19 mouse cellular contexts compared by ENCODE assay signal in the genomic region with DNA sequence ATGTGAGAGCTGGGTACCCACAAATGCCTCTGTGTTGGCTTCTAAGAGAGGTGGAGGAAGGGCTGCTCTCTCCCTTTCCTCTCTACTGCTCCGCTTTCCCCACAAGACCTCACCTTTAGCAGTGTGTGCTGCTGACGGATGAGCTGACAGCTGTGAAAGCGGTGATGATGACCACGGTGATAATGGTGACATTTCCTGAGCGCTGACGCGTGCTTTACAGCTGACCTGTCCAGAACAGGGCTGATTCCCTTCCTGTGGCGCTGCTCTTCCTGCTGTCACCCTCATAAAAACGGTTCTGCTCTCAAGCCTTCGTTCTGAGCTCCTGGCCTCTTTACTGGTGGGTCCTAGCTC.
DNase-seq lines count a peak whose midpoint lies in the region; ATAC-seq and TF ChIP-seq lines count a peak whose summit lies in the region.
"Had no signal": no experiment of that assay in that cellular context is flagged by ENCODE, and none has a peak within 500 bp of the region (broad histone marks: within the 10 kb centered on the region; RNA-seq: fewer than 3 reads in every experiment).

No protein-coding gene starts in this region.

- H3K27ac ChIP-seq in heart, embryonic 13.5 days (replicated peaks), result peak overlapping the region; percentile 56; the same call in 1 of the 2 replicates
- H3K27ac ChIP-seq in midbrain, embryonic 16.5 days (ENCODE audit: low read length), result peak overlapping the region; percentile 61
- no peak overlapping the region for H3K27ac ChIP-seq in midbrain, embryonic 10.5 days (replicated peaks)
- peak overlapping the region; percentile 43; the same call in 1 of the 2 replicates for H3K27ac ChIP-seq in forebrain, embryonic 16.5 days (ENCODE audit: low read length)
- 0 out of 2 replicates have a peak overlapping the region, but pooled peaks have one; percentile 43 for H3K27ac ChIP-seq in limb, embryonic 15.5 days
- H3K27ac ChIP-seq in stomach, postnatal 0 days (replicated peaks), result no peak overlapping the region
- H3K27ac ChIP-seq: liver, embryonic 15.5 days; midbrain, embryonic 13.5 days; stomach, embryonic 15.5 days had no signal

- TF ChIP-seq EP300 in stomach, postnatal 0 days (optimal IDR thresholded peaks at IDR 0.05), result no peak

- no peaks in the 10 kb centered on the region for H3K36me3 ChIP-seq in heart, embryonic 13.5 days
- no peaks in the 10 kb centered on the region for H3K36me3 ChIP-seq in midbrain, embryonic 16.5 days (ENCODE audit: control insufficient read depth, insufficient read depth, low read length)
- no peaks in the 10 kb centered on the region for H3K36me3 ChIP-seq in midbrain, embryonic 10.5 days
- H3K36me3 ChIP-seq in forebrain, embryonic 16.5 days (ENCODE audit: control insufficient read depth, insufficient read depth), result no peaks in the 10 kb centered on the region
- no peaks in the 10 kb centered on the region for H3K36me3 ChIP-seq in limb, embryonic 15.5 days
- H3K36me3 ChIP-seq in stomach, postnatal 0 days (ENCODE audit: control insufficient read depth, insufficient read depth, low read length), result no peaks in the 10 kb centered on the region
- H3K36me3 ChIP-seq: G1E; liver, embryonic 15.5 days; midbrain, embryonic 13.5 days; stomach, embryonic 15.5 days had no signal

- no peak for ATAC-seq in heart, embryonic 13.5 days (ENCODE audit: extremely low read depth, insufficient number of reproducible peaks, low FRiP score, low TSS enrichment)
- peak; percentile 7; the same call in 1 of the 2 replicates for ATAC-seq in midbrain, embryonic 16.5 days
- peak; percentile 47 for ATAC-seq in forebrain, embryonic 16.5 days
- no peak for ATAC-seq in limb, embryonic 15.5 days (ENCODE audit: insufficient number of reproducible peaks, low FRiP score, low TSS enrichment, low read depth)
- no peak for ATAC-seq in stomach, postnatal 0 days (ENCODE audit: low FRiP score, low TSS enrichment)

- peaks cover 19% of the 10 kb centered on the region for H3K27me3 ChIP-seq in heart, embryonic 13.5 days (replicated peaks)
- H3K27me3 ChIP-seq in midbrain, embryonic 16.5 days (ENCODE audit: control insufficient read depth, insufficient read depth, low read depth, low read length), result no peaks in the 10 kb centered on the region
- peaks cover 4% of the 10 kb centered on the region; the same call in 1 of the 2 replicates for H3K27me3 ChIP-seq in midbrain, embryonic 10.5 days (ENCODE audit: low read depth, poor library complexity, severe bottlenecking)
- no peaks in the 10 kb centered on the region for H3K27me3 ChIP-seq in forebrain, embryonic 16.5 days (replicated peaks; ENCODE audit: control insufficient read depth, insufficient read depth, low read length)
- H3K27me3 ChIP-seq in limb, embryonic 15.5 days, result no peaks in the 10 kb centered on the region
- H3K27me3 ChIP-seq in stomach, postnatal 0 days (ENCODE audit: control insufficient read depth, insufficient read depth, low read length), result no peaks in the 10 kb centered on the region
- H3K27me3 ChIP-seq: liver, embryonic 15.5 days; midbrain, embryonic 13.5 days; stomach, embryonic 15.5 days had no signal

- peaks cover 32% of the 10 kb centered on the region for H3K4me1 ChIP-seq in heart, embryonic 13.5 days
- peaks cover 13% of the 10 kb centered on the region for H3K4me1 ChIP-seq in midbrain, embryonic 16.5 days (ENCODE audit: control insufficient read depth, insufficient read depth, low read length)
- peaks cover 17% of the 10 kb centered on the region; the same call in 1 of the 2 replicates for H3K4me1 ChIP-seq in midbrain, embryonic 10.5 days
- H3K4me1 ChIP-seq in forebrain, embryonic 16.5 days (replicated peaks; ENCODE audit: control insufficient read depth, insufficient read depth, low read length), result peaks cover 13% of the 10 kb centered on the region
- H3K4me1 ChIP-seq in limb, embryonic 15.5 days, result peaks cover 9% of the 10 kb centered on the region; the same call in 1 of the 2 replicates
- H3K4me1 ChIP-seq in stomach, postnatal 0 days (replicated peaks; ENCODE audit: control insufficient read depth, insufficient read depth), result no peaks in the 10 kb centered on the region
- H3K4me1 ChIP-seq: stomach, embryonic 15.5 days had no signal

- H3K4me3 ChIP-seq in heart, embryonic 13.5 days, result no peak overlapping the region
- H3K4me3 ChIP-seq in midbrain, embryonic 16.5 days (ENCODE audit: low read depth, low read length), result no peak overlapping the region
- no peak overlapping the region for H3K4me3 ChIP-seq in midbrain, embryonic 10.5 days
- H3K4me3 ChIP-seq in forebrain, embryonic 16.5 days (replicated peaks; ENCODE audit: low read length), result no peak overlapping the region
- no peak overlapping the region for H3K4me3 ChIP-seq in limb, embryonic 15.5 days
- H3K4me3 ChIP-seq in stomach, postnatal 0 days (ENCODE audit: low read depth, low read length), result no peak overlapping the region
- H3K4me3 ChIP-seq: liver, embryonic 15.5 days; midbrain, embryonic 13.5 days; stomach, embryonic 15.5 days had no signal

- no peaks in the 10 kb centered on the region for H3K9me3 ChIP-seq in heart, embryonic 13.5 days
- no peaks in the 10 kb centered on the region for H3K9me3 ChIP-seq in midbrain, embryonic 16.5 days (replicated peaks; ENCODE audit: control insufficient read depth, low read length, poor library complexity, severe bottlenecking)
- H3K9me3 ChIP-seq in midbrain, embryonic 10.5 days (replicated peaks), result no peaks in the 10 kb centered on the region
- H3K9me3 ChIP-seq in forebrain, embryonic 16.5 days (ENCODE audit: control insufficient read depth, low read length), result no peaks in the 10 kb centered on the region
- H3K9me3 ChIP-seq in limb, embryonic 15.5 days, result no peaks in the 10 kb centered on the region
- no peaks in the 10 kb centered on the region for H3K9me3 ChIP-seq in stomach, postnatal 0 days (ENCODE audit: control insufficient read depth, low read length)
- H3K9me3 ChIP-seq: G1E; liver, embryonic 15.5 days; midbrain, embryonic 13.5 days; stomach, embryonic 15.5 days had no signal

- H3K4me2 ChIP-seq in heart, embryonic 13.5 days, result peak overlapping the region; percentile 14
- H3K4me2 ChIP-seq in midbrain, embryonic 16.5 days (ENCODE audit: low read length), result no peak overlapping the region
- H3K4me2 ChIP-seq in forebrain, embryonic 16.5 days (ENCODE audit: low read length), result no peak overlapping the region
- no peak overlapping the region for H3K4me2 ChIP-seq in limb, embryonic 15.5 days
- no peak overlapping the region for H3K4me2 ChIP-seq in stomach, postnatal 0 days (replicated peaks; ENCODE audit: low read depth)
- H3K4me2 ChIP-seq: liver, embryonic 15.5 days; midbrain, embryonic 13.5 days; stomach, embryonic 15.5 days had no signal

- 9% methylated on average over 10 of the region's 10 CpGs for WGBS in heart, embryonic 13.5 days
- 65% methylated on average over 10 of the region's 10 CpGs for WGBS in midbrain, embryonic 16.5 days
- WGBS in midbrain, embryonic 10.5 days, result 73% methylated on average over 10 of the region's 10 CpGs
- 76% methylated on average over 10 of the region's 10 CpGs for WGBS in forebrain, embryonic 16.5 days
- WGBS in limb, embryonic 15.5 days, result 39% methylated on average over 10 of the region's 10 CpGs
- 64% methylated on average over 10 of the region's 10 CpGs for WGBS in stomach, postnatal 0 days

- no peak for DNase-seq in heart, postnatal 25 days (ENCODE audit: low spot score)
- no peak for DNase-seq in midbrain, embryonic 10.5 days (ENCODE audit: low spot score)
- DNase-seq in ovary, postnatal 14 days (ENCODE audit: low spot score), result no peak
- DNase-seq in stomach, postnatal 0 days (ENCODE audit: low spot score), result no peak
- DNase-seq: cerebellum, adult 2 months; gastrocnemius, postnatal 36 days; kidney, adult 8-10 months; kidney, postnatal 4 days; lung, postnatal 10 days; right cerebral cortex, adult 18-20 months; thymus, postnatal 25 days had no signal

- H3K9ac ChIP-seq in heart, embryonic 13.5 days, result peak overlapping the region; percentile 38; the same call in 1 of the 2 replicates
- H3K9ac ChIP-seq in midbrain, embryonic 16.5 days (ENCODE audit: low read depth, low read length), result no peak overlapping the region
- H3K9ac ChIP-seq in forebrain, embryonic 16.5 days (replicated peaks; ENCODE audit: low read depth, low read length), result no peak overlapping the region
- H3K9ac ChIP-seq in limb, embryonic 15.5 days, result no peak overlapping the region
- no peak overlapping the region for H3K9ac ChIP-seq in stomach, postnatal 0 days (ENCODE audit: low read length)
- H3K9ac ChIP-seq: liver, embryonic 15.5 days; midbrain, embryonic 13.5 days; stomach, embryonic 15.5 days had no signal

- no peak for TF ChIP-seq CTCF in stomach, postnatal 0 days (IDR thresholded peaks at IDR 0.05; ENCODE audit: low read depth)

- intact Hi-C loops in heart, postnatal 25 days (cut with DNase I), result no loop called here

Comparison
In these comparisons a context has a peak if more than half of its experiments do, and no peak if none do; other contexts are left out.
1. H3K27ac ChIP-seq: peak in heart, embryonic 13.5 days (single experiment), midbrain, embryonic 16.5 days (single experiment), forebrain, embryonic 16.5 days (single experiment) and limb, embryonic 15.5 days (single experiment); none in midbrain, embryonic 10.5 days (single experiment) and stomach, postnatal 0 days (single experiment).
2. ATAC-seq: peak in midbrain, embryonic 16.5 days (single experiment) and forebrain, embryonic 16.5 days (single experiment); none in heart, embryonic 13.5 days (single experiment), limb, embryonic 15.5 days (single experiment) and stomach, postnatal 0 days (single experiment).